Mouse (Mus musculus) cerebellum, adult 9-11 months (tissue): Measurements from ENCODE around the gene Gm20547.

Experiments used
- DNase-seq: peaks from one replicate; pipeline ENCODE4 v3.0.0; 2022

Gm20547 gene

DNA sequence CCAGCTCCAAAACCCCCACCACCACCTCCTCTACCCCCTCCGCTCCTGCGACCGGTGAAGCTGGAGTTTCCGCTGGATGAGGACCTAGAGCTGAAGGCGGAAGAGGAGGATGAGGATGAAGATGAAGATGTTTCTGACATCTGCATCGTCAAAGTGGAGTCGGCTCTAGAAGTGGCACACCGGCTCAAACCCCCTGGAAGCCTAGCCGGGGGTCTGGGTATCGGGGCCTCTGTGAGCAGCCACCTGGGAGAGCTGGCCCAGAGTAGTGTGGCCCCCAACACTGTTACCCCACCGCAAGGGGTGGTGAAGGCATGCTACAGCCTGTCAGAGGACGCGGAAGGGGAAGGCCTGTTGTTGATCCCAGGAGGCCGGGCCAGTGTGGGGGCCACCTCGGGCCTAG lies 13.9 kb upstream of the Gm20547 start:
- peak; percentile 67 for DNase-seq

DNA sequence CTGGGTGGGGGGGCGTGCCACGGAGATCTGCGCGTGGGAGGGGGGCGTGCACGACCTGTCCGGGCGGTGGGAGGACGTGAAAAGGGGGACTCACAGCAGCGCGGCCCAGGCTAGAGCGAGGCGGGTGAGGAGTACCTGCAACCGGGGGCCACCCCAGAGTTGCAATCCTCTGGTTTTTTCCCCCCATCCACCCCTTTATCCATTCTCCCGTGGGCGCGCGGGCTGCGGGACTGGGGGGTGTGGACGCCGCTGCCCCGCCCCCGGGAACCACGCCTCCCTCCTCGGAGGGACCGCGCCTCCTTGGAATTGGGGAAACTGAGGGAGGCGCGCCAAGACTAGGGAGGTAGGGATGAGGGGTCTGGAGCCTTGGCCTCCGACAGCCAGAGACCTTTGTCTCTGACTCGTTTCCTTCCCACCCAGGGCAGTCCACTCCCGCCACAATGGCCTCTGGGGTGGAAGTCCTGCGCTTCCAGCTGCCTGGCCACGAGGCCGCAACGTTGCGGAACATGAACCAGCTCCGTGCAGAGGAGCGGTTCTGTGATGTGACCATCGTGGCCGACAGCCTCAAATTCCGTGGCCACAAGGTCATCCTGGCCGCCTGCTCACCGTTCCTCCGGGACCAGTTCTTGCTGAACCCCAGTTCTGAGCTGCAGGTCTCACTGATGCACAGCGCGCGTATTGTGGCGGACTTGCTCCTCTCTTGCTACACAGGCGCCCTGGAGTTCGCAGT lies 13.1 kb upstream of the Gm20547 start:
- peak; percentile 82 for DNase-seq

DNA sequence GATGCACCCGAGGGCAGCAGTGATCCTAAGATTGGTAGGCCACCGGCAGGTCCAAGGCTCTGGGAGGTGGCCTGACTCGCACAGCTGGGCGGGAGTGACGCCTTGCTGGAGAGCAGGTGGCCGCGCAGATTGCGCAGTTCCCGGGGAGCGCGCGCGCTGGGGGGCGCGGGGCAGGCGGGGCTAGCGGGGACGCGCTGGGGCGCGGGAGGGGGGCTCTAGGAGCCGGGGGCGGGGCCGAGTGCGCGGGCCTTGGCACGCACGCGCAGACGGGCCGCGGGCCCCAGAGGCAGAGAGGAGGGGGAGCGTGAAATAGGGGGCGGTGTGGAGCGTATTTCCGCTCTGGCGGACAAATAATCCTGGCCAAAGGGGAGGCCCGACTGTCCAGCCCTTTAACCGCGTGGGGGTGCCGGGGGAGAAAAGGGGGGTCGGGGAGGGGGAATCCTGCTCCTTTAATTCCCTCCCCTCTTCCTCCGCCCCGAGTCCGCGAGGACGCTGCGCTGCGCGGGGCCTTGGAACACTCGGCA lies 12.3 kb upstream of the Gm20547 start:
- peak; percentile 94 for DNase-seq

DNA sequence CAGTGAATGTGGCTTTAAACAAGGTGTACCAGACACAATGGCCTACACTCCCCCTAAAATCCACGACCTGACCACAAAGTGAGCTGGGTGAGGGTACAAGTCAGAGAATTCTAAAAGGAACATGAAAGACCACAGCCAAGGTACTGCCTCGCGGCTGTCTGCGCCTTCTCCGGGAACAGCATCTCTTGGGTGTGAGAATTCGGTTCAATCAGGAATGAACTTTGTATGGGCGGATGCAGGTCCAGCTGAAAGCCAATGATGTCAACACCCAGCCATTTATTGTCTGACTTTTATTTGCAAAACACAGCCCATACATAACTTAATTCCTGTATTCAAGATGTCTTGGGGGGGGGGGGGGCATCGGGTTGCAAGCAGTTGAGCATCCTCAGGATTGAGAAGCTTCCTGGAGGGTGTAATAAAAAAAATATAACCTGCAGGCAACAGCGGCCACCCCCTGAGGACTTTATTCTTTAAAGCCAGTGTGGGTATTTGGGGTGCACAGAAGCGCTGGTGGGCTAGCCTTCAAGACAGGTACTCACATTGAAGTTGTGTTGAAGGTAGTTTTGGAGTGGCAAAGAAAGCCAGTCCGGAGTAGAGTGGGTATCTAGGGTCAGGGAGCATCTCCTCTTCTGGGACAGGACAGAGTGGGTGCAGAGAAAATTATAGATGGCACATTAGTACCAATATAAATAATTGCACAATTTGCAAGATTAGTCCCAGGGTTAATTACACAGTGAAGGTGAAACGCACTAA lies 11.4 kb upstream of the Gm20547 start:
- peak; percentile 61 for DNase-seq

DNA sequence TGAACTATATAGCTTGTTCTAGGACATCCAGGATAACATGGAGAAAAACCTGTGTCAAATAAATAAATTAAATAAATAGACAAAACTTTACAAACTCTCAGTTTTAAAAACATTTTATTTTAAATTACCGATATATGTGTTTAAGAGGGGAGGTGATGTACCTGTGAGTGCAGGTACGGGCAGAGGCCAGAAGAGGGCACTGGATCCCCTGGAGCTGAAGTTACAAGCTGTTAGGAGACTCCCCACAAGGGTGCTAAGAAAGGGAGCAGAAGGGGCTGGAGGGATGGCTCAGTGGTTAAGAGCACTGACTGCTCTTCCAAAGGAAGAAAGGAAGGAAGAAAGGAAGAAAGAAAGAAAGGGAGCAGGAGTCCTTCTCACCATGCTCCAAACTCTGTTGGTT lies 9.5 kb upstream of the Gm20547 start:
- DNase-seq = no peak

DNA sequence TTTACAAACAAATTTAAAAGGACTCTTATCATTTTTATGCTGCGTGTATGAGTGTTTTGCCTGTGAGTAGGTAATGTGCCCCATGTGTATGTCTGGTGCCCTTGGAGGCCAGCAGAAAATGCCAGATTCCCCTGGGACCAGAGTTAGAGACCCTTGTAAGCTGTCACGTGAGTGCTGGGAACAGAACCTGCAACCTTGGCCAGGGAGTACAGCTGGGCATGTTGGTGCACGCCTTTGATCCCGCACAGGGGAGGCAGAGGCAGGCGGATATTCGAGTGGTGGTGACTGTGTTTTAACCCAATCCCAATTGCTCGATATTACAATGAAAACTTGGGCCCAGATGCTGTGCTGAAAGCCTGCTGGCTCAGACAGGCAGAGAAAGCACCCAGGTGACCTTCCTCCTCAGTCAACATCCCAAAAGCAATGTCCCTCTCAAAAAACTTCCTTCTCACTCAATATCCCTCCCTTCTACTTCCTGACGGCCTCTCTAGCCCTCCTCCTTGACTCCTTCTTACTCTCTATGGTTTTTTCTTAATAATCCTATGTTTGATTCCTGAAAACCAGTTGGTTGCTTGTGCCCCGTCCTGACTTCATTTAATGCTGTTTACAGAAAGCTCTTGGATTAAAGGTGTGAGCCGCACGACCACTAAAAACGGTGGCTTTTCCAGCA lies 8.4 kb upstream of the Gm20547 start:
- no peak for DNase-seq

DNA sequence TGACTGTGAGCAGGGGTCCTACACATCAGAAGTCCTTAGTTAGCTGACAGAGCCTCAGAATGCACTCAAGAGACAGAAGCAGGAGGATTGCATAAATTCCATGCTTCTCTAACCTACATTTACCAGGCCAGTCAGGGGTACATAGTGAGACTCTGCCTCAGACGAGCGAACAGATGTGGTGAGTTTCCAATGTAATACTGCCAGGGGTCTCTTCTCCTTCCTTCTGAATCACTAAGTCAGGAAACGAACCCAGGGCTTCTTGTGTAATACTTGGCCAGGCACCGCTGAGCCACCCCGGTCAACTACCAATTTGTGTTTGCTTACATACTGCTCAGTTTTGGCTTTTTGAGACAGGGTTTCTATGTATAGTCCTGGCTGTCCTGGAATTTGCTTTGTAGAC lies 6.1 kb upstream of the Gm20547 start:
- no peak for DNase-seq

DNA sequence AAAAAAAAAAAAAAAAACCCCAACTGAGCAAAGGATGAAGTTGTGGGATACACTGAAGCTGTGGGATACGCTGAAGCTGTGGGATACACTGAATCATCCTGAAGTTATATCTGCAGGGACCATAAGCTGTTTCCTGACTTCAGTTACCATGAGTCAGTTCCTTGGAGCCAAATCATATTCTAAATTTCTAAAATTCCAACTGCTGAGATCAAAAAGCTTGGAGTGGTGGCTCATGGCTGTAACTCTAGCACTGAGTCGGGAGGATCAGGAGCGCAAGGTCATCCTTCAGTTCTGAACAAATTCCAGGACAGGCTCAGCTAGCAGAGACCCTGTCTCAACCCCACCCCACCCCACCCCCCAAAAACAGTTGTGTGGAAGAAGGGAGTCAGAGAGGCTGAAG lies 3.8 kb upstream of the Gm20547 start:
- DNase-seq = no peak

DNA sequence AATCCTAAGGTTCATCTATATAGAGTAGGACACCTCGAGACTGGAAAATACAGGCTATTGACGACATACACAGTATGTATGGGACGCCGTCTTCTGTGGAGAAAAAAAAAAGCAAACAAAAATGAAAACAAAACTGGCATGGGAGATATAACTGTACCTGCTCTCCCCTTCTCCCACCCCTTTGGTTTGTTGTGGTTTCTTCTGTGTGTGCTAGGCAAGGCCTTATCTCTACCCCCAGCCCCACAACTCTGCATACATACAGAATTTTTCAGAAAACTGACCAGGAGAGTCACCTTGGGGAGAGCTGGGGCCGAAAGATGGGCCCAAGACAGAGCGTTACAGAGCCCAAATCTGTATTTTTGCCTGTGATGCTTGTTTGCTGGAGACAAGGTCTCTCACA lies 2.9 kb upstream of the Gm20547 start:
- no peak for DNase-seq

DNA sequence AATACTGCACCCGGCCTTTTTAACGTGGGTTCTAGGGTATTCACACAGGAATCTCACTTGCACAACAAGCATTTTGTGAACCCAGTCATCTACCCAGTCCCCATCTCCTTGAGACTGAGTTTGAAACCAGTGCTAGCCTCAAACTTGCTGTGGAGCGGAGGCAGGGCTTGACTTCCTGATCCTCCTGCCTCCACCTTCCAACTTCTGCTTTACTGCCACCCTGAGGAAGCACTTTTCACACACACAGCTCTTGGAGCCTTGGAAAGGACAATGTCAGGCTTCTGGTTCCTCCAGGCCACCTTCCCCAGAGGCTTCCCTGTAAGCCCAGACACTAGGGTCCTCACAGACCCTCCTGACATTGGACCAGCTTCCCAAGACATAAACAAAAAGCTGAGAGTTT lies 1.5 kb upstream of the Gm20547 start:
- no peak for DNase-seq

DNA sequence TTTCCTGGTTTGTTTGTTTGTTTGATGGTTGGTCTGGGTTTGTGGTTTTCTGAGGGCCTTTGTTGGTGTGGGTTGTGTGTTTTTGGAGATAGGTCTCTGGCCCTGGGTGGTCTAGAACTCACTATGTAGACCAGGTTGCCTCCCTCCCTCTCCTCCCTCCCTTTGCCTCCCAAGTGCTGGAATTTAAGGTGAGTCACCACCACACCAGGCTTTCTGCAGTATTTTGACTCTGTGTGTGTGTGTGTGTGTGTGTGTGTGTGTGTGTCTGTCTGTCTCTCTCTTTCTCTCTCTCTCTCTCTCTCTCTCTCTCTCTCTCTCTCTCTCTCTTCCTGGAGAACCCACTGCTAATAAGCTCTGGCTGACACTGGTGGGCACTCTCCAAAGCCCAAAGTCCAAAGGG lies 676 bp downstream of the Gm20547 start:
- no peak for DNase-seq

DNA sequence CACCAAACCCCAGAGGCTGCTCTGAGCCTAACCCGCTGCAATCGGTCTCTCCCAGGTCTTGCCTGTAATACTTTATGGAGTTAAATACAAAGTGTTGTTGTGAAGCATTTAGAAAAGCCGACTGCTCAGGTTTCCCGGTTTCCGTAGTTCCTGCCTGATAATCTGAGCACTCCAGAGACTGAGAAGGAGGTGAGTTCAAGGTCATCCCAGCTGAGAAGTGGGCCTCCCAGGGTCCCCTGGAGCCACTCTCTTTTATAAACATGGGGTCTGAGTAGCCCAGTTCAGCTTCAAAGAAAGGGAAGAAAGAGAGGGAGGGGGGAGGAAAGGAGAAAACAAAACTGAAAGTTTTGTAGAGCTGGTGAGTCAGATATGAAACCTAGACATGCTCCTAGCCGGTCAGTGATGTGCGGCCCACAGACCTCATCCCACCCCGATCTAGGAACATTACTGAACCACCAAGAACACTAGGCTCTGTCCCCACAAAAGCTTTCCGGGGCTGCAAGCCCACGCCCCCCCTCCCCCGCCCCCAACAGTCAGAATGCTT lies 2.4 kb downstream of the Gm20547 start, which contains the start of gene Zbtb12:
Gene Zbtb12 (plus strand): TSS at position 148 of the 544 bp plus-strand sequence.
- no peak for DNase-seq

DNA sequence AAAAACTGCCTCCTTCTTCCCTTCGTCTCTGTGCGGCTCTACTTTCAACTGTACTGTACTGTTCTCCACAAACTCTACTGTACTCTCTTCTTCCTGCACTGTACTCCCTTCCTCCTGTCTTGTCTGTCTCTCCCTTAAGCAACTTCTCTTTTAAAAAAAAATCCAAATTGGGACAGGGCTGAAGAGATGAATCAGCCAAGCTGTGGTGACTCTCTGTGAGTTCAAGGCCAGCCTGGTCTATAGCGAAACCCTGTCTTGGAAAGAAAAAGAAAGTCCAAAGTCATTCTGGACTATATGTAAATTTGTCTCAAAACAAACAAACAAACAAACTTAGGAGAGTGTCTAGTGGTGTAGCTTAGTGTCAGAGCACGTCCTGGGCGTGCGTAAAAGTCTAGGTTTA lies 7.5 kb downstream of the Gm20547 start:
- DNase-seq = no peak

DNA sequence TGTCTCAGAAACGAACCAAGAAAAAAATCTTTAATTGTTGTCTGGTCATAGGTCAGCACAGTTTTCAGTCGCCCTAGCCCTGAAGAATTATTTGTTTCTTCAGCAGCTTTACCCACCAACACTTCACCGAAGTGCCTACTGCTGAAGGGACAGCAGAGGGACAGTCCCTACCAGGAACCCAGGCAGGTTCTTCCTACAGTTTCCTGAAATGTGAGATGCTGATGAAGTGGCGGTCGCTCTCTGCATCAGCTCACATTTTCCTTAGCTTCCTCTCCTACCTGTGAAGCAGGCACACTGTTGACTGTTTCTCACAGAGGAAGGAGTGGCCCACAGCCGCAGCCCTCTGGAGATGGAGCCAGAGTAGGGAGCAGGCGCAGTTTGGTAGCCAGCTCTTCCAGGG lies 15.9 kb downstream of the Gm20547 start:
- no peak for DNase-seq

DNA sequence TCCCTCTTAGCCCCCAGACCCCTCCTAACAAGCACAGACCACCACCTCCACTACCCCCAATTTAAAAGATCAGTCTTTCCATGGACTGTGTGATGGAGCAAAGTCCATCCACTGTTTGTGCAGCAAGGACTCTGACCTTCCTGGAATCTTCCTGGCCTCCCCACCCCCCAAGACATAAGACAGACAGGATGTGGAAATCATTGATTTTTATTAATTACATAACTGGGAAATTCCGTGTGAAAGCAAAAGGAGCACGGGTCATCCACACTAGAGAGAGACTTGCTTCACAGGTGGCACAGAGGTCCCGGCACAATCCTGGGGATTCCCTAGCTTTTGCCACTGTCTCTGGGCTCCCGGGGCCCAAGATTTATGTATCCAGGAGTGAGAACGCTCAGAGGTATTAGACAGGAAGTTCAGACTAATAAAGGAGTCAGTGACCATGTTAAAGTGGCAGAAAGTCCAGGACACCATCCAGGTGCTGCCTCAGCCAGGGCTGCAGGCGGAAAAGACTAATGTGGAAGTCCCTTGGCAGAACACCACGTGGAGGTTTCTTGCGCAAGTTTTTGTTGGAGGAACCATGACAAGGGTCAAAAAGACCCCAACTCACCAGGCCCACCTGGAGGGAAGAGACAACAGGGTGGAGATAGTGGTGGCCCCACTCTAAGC lies 19.3 kb downstream of the Gm20547 start, which contains the start of gene Cfb:
Gene Cfb (minus strand): TSS at position 103 of the 666 bp plus-strand sequence.
- DNase-seq = no peak

DNA sequence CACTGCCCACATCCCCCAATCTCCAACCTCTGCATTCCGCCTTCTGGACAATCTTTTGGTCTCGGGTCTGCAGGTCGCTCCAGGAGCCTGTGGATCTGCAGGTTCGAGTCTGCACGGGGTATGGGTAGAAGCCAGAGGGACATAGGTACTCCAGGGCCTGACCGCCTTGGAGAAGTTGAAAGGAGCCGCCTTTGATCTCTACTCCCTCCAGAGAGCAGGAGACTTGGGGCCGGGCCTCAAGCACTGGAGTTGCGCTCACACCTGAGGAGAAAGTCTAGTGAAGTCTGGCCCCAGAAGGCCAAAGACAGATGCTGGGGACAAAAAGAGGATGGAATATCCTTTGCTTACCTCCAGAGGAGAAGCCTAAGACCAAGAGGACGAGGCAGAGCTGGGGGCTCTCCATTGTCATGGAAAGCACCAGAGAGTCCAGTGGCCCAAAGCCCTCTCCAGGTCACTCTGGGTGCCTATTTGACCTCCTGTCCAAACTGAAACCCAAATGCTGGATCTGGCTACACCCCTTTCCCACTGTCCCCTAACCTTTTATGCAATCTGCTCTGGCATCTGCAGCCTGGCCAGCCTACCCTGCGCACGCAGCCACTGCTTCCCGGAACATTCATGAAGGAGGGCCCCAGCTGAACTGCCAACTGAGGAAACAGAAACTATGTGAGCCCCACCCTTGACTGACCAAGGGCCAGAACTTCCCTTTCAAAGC lies 20.0 kb downstream of the Gm20547 start:
- DNase-seq = no peak

DNA sequence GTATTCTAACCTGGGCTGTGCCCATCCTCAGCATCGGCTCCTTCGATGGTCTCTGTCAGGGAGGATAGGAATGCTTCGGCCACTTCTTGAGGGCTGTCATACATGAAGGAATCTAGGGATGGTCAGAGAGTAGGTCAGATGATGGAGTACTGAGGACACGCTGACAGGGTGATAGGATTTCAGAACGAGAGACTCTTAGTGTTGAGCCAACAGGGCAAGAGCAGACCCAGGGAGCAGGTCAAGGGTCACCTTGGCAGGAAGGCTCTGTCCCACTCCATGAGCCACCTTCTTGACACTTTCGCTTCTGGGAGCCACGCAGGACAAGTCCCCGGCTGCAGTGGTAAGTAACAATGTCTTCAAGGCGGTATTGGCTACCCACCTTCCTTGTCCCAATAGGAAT lies 21.3 kb downstream of the Gm20547 start:
- no peak for DNase-seq

DNA sequence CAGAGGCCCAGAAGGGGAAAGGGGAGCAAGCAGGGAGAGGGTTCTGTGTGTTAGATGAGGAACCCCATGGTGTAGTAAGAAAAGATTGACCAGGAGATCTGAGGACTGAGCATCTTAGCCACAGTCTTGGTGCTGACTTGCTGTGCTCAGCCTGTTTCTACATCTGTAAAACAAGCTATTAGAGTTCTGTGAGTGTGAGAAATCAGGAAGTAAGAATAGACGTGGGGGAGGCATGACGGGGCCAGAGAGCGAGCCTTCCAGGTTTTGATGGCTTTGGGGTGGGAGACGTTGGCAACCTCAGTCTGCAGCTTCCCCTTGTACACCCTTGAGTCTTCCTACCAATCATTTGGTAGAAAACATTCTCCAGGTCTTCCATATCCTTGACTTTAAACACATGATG lies 23.2 kb downstream of the Gm20547 start:
- DNase-seq = no peak

DNA sequence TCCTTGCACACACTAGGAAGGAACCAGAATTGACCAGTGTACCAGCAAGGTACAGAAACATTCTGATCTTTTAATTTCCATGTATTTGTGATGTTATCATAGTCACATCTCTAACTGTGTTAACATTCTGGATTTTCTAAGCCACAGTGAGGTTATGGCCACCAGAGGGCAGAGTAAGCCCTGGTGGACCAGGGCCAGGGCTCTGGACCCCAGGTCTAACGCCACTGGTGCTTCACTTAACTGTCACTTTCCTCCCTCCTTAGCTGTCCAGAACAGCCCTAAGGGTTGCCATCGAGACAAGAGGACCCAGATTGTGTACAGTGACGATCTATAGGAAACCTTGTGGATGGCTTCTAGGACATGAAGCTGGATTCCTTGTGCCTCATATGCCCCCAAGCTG lies 26.0 kb downstream of the Gm20547 start:
- DNase-seq = no peak

DNA sequence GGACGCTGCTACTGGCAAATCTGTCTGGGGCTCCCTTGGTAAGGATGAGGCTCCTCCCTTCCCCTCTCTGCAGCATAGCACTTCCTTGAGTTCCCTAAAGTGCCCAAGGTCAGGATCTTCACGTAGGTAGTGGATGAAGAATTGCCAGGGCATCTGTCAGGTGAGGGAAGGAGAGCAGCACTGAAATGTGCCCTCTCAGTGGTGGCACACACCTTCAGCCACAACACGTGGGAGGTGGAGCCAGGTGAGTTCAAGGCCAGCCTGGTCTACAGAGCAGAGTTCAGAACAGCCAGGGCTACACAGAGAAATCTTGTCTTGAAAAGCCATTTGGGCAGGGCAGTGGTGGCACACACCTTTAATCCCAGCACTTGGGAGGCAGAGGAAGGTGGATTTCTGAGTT lies 27.1 kb downstream of the Gm20547 start:
- DNase-seq = no peak

DNA sequence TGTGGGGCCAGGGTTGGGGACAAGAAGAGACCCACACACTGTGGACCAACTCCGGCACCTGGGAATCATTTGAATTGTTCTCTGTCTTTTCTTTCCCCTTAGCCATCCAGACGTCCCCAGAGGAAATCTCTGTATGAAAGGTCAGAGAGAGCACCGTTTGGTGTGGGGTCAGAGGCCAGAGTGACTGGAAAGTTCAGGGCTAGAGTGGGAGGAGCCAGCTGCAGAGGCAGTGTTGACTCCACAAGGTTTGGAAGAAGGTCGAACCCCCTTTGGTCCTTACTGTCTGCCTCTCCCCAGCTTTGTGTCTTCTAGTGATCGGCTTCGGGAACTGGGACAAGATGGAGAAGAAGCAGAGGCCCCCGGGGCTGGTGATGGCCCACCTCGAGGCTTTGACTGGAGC lies 28.3 kb downstream of the Gm20547 start:
- no peak for DNase-seq

DNA sequence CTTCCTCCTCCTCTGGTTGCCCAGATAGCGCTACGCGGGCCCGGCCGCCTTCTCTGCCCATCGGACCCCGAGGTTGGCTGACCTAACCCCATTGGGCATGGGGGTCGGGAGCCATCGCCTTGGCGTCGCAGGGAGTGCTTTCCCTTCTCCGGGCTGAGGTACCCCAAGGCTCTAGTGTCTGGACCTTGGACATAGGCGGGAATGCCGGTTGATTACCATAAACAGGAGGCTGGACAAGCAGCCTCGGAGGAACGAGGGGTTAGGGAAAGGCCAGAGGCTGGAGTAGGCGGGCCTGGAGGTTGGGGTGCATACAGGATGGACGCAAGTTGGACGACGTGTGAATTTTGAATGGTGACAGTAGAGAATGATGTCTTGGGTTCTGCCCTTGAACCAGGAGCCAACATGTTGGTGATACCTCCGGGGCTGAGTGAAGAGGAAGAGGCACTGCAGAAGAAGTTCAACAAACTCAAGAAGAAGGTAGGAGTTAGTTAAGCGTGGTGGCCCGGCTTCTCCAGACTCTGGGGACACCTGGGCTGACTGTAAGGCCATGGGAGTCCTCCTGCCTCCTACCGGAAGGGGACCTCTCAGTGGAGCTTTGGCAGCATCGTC lies 31.2 kb downstream of the Gm20547 start:
- DNase-seq = no peak
